Mouse (Mus musculus) neural tube, embryonic 14.5 days (tissue): ENCODE measurements around the gene Tmem223. TPM values are rescaled to one million over a fixed set of nuclear protein-coding genes. Genes with fewer than 3 reads are reported as not detected.

ENCODE experiments used
- ATAC-seq: fragments of 200-750 bp; cut with Nextera tagmentation; 2 replicates; pipeline ENCODE4 v1.8.0; 2017; ENCODE audit warnings: low read depth, mild to moderate bottlenecking, moderate TSS enrichment, moderate library complexity
- H3K27ac ChIP-seq: fragments of 300-500 bp; sonication (generic); 2 replicates; pipeline ENCODE4 v1.5.1; 2014; ENCODE audit warnings: low read depth, mild to moderate bottlenecking, control low read depth, low read length, moderate library complexity, mixed read lengths
- H3K27me3 ChIP-seq: fragments of 300-500 bp; sonication (generic); 2 replicates; pipeline ENCODE4 v1.6.1; 2014; ENCODE audit warnings: low read length; ENCODE audit not compliant: control insufficient read depth, insufficient read depth
- H3K36me3 ChIP-seq: fragments of 300-500 bp; sonication (generic); 2 replicates; pipeline ENCODE4 v1.6.1; 2014; ENCODE audit warnings: low read length, mixed read lengths; ENCODE audit not compliant: control insufficient read depth, insufficient read depth
- H3K4me1 ChIP-seq: fragments of 300-500 bp; sonication (generic); 2 replicates; pipeline ENCODE4 v1.6.1; 2014; ENCODE audit warnings: low read length; ENCODE audit not compliant: control insufficient read depth, insufficient read depth
- H3K4me2 ChIP-seq: fragments of 300-500 bp; sonication (generic); 2 replicates; pipeline ENCODE4 v1.6.1; 2014; ENCODE audit warnings: mild to moderate bottlenecking, low read depth, low read length, control low read depth
- H3K4me3 ChIP-seq: fragments of 300-500 bp; sonication (generic); 2 replicates; pipeline ENCODE4 v1.5.1; 2014; ENCODE audit warnings: low read depth, low read length, control low read depth, mixed read lengths
- H3K9ac ChIP-seq: fragments of 300-500 bp; sonication (generic); replicated peaks from 2 replicates; pipeline ENCODE4 v1.6.1; 2014; ENCODE audit warnings: low read depth, mild to moderate bottlenecking, control low read depth, low read length, mixed read lengths
- H3K9me3 ChIP-seq: fragments of 300-500 bp; sonication (generic); 2 replicates; pipeline ENCODE4 v1.6.1; 2016; ENCODE audit warnings: low read length; ENCODE audit not compliant: control insufficient read depth
- WGBS: fragments of 180-500 bp; shearing (Covaris S2); extraction: QIAGEN DNeasy Blood & Tissue Kit; methylation state at CpG from one replicate; pipeline ENCODE4 v1.1.7; 2014; 5-methylcytosine and 5-hydroxymethylcytosine counted together
- polyA plus RNA-seq: library from polyadenylated mRNA; unstranded; fragments of >200 nt; fragmentation: Nextera tagmentation; extraction: Ambion mirVana; gene quantifications from 2 replicates; pipeline ENCODE4 v1.2.1, GENCODE M21; 2014

Gene Tmem223
- polyA plus RNA-seq, 1 experiment from 2014 or later: 263 TPM

- no peak overlapping the region for H3K4me3 ChIP-seq
- 95% methylated on average over 2 of the region's 2 CpGs for WGBS
- H3K9me3 ChIP-seq: no peaks in the 10 kb centered on the region
- no peak overlapping the region for H3K27ac ChIP-seq
- peaks cover 15% of the 10 kb centered on the region for H3K4me1 ChIP-seq
- peaks cover 20% of the 10 kb centered on the region for H3K36me3 ChIP-seq
- ATAC-seq: no peak
- no peak overlapping the region for H3K4me2 ChIP-seq
- H3K9ac ChIP-seq: no peak overlapping the region
- H3K27me3 ChIP-seq: no peaks in the 10 kb centered on the region; the same call in 1 of the 2 replicates
These were observed 11.9 kb upstream of the Tmem223 start for GRCm38 (mm10) chr19:8758899-8759298.

DNA sequence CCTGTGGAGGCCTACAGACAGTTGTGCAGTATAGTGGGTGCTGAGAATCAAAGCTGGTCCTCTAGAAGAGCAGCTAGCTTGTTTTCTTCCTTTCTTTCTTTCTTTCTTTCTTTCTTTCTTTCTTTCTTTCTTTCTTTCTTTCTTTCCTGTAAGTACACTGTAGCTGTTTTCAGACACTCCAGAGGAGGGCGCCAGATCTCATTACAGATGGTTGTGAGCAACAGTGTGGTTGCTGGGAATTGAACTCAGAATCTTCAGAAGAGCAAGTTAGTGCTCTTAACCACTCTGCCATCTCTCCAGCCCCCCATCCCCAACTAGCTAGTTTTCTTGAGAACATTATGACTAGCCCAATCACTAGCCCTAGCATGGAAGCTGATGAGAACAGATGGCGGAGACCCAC is 10.0 kb upstream of the Tmem223 start:
- no peak for ATAC-seq
- Histone ChIP-seq H3K9ac (no peak overlapping the region), H3K9me3 (peaks cover 5% of the 10 kb centered on the region), H3K27ac (no peak overlapping the region), H3K4me2 (no peak overlapping the region), H3K27me3 (no peaks in the 10 kb centered on the region; the same call in 1 of the 2 replicates), H3K4me3 (no peak overlapping the region), H3K36me3 (peaks cover 30% of the 10 kb centered on the region), H3K4me1 (peaks cover 14% of the 10 kb centered on the region)
- WGBS: 94% methylated on average over 2 of the region's 2 CpGs

DNA sequence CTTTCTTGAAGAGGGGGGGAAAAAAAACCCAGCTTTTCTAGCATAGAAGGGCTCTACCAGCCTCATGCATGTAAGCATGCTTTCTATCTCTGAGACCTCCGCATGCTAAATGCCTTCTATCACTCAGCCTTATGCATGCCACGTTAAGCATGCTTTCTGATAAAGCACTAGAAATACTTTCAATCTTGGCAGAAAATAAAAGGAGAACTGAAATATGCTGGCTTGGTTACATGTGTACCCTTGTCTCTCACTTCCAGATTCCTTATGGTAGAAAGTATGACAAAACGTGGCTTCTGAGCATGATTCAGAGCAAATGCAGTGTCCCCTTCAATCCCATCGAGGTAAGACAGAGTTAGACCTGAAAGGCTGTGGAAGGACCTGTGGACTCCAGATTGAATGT is 7.5 kb upstream of the Tmem223 start:
- Histone ChIP-seq H3K4me3 (no peak overlapping the region), H3K4me2 (no peak overlapping the region), H3K36me3 (peaks cover 55% of the 10 kb centered on the region), H3K27me3 (no peaks in the 10 kb centered on the region), H3K9ac (no peak overlapping the region), H3K9me3 (peaks cover 5% of the 10 kb centered on the region), H3K4me1 (peaks cover under 1% of the 10 kb centered on the region), H3K27ac (no peak overlapping the region)
- WGBS: 96% methylated on average over 4 of the region's 4 CpGs
- ATAC-seq: no peak

DNA sequence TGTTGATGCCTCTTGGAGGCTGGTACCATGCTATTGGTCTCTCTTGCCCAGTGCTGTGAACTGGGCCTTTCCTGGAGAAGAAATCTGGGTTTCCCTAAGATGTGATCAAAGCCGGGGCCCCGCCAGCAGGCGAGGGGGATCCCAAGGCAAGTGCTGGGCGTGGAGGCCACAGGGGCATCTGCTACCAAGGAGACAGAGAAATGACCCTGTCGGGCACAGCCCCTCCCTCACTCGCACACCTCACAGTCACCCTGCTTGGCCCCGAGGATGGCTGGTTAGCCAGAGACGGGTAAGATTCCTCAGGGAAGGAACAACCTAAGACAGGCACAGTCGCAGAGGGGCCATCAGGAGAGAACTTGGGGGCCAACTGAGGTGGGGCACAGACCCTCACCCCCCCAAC is 5.2 kb upstream of the Tmem223 start:
- Histone ChIP-seq H3K27me3 (no peaks in the 10 kb centered on the region), H3K4me2 (no peak overlapping the region), H3K9me3 (peaks cover 5% of the 10 kb centered on the region), H3K4me3 (no peak overlapping the region), H3K27ac (no peak overlapping the region), H3K9ac (no peak overlapping the region), H3K36me3 (peaks cover 76% of the 10 kb centered on the region), H3K4me1 (peaks cover 4% of the 10 kb centered on the region; the same call in 1 of the 2 replicates)
- over 99% methylated on average over 9 of the region's 9 CpGs for WGBS
- no peak for ATAC-seq

GRCm38 (mm10) chr19:8772996-8773395 is 2.2 kb downstream of the Tmem223 start:
- Histone ChIP-seq H3K4me1 (peaks cover 33% of the 10 kb centered on the region), H3K27me3 (no peaks in the 10 kb centered on the region), H3K9me3 (no peaks in the 10 kb centered on the region), H3K4me3 (peak overlapping the region; percentile 64; the same call in 1 of the 2 replicates), H3K9ac (peak overlapping the region; percentile 95; the same call in 1 of the 2 replicates), H3K36me3 (peaks cover 36% of the 10 kb centered on the region), H3K27ac (no peak overlapping the region), H3K4me2 (peak overlapping the region; percentile 99; the same call in 1 of the 2 replicates)
- no peak for ATAC-seq
- 89% methylated on average over 5 of the region's 5 CpGs for WGBS

DNA sequence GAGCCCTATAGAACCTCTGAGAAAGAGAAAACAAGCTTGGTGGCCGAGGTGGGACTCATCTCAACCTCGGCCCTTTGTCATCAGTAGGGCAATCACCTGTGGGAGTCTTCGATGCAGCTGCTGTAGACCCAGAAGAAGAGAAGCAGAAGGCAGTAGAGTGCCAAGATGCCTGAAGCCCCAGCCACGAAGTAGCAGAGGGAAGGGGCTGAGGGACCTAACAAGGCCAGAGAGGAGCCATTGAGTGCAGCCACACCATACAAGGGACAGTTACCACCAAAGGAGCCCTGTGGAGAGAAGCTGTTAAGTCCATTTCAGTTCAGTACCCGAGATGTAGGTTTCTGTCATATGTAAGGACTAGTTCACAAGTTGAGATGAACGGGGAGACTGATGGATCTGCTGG is 2.6 kb downstream of the Tmem223 start:
- WGBS: 48% methylated on average over 6 of the region's 6 CpGs
- Histone ChIP-seq H3K9me3 (no peaks in the 10 kb centered on the region), H3K4me2 (peak overlapping the region; percentile 99), H3K27ac (no peak overlapping the region), H3K27me3 (no peaks in the 10 kb centered on the region), H3K9ac (peak overlapping the region; percentile 95; the same call in 1 of the 2 replicates), H3K4me1 (peaks cover 33% of the 10 kb centered on the region), H3K36me3 (peaks cover 36% of the 10 kb centered on the region), H3K4me3 (peak overlapping the region; percentile 64)
- ATAC-seq: no peak

DNA sequence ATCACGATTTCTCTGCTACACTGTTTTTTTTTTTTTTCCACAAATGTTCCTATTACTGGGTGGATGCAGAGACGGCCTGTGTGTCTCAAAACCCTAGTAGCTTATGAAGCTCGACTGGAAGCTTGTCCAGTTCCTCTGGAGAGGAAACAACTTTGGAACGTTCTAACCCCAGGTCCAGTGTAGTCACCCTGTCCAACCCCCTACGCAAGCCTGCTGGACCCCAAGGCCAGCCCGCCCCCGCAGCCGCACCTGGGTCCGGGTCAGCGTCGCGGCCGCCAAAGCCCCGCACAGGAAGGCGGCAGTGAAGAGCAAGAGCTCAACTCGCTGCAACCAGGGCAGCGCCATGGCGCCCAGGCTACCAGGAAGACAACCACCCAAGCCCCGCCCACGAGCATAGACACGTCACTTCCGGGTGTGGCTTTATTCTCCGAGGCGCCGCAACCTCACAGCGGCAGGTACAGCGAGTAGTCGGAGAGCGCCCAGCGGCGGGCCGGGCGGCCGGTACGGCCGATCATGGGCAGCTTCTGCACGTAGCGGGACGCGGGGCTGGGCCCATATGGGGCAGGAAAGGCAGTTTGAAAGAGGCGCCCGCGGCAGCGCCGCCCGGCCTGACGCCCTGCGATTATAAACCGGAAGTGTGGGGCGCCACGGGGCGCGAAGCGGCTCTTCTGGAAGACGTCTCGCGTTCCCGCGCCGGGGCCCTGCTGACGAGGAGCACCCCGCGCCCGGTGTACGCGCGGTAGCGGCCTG is 3.5 kb downstream of the Tmem223 start, which contains the start of gene Tmem179b:
Tmem179b (minus strand) TSS at position 382 of the 750 bp plus-strand sequence.
- under 1% methylated on average over 67 of the region's 68 CpGs for WGBS
- H3K27ac ChIP-seq: peak within 1 kb of the TSS; percentile 99
- peak; percentile 94 for ATAC-seq

DNA sequence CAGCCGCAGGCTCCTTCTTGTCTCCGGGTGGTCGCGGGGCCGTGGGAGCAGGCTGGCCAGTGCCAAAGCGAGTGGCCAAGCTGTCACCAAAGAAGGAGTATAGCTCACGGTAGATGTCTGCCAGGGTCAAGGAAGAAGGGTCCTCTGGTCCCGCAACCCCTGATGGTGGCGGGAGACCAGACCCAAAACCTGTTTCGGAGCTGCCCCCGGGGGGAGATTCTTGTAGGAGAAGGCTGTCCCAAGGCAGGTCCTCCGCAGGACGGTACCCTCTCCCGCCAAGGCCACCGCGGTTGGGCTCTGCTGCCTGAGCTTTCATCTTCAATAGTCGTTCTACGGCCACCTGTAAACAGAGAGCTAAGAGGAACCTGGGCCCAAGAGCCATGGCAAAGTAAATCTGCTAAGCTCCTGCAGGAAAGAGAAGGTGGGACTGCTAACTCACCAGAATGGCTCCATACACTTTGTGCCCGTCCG is 4.2 kb downstream of the Tmem223 start:
- peak overlapping the region; percentile 95 for H3K9ac ChIP-seq
- peak overlapping the region; percentile 64 for H3K4me3 ChIP-seq
- peaks cover 23% of the 10 kb centered on the region for H3K36me3 ChIP-seq
- no peaks in the 10 kb centered on the region for H3K9me3 ChIP-seq
- H3K4me1 ChIP-seq: peaks cover 33% of the 10 kb centered on the region
- H3K4me2 ChIP-seq: peak overlapping the region; percentile 99
- 7% methylated on average over 20 of the region's 20 CpGs for WGBS
- H3K27ac ChIP-seq: peak overlapping the region; percentile 99
- H3K27me3 ChIP-seq: no peaks in the 10 kb centered on the region
- peak; percentile 32 for ATAC-seq

More for the DNA sequence above, 3.5 kb downstream of the Tmem223 start, which contains the start of gene Tmem179b:
- H3K9me3 ChIP-seq: no peaks in the 10 kb centered on the region
- H3K4me3 ChIP-seq: peak within 1 kb of the TSS; percentile 64
- H3K9ac ChIP-seq: peak within 1 kb of the TSS; percentile 95
- H3K4me1 ChIP-seq: peaks cover 33% of the 10 kb centered on the region
- no peaks in the 10 kb centered on the region for H3K27me3 ChIP-seq
- peaks cover 30% of the 10 kb centered on the region for H3K36me3 ChIP-seq
- H3K4me2 ChIP-seq: peak within 1 kb of the TSS; percentile 99
